Mouse (Mus musculus): ENCODE results near the gene Creb5.

DNA sequence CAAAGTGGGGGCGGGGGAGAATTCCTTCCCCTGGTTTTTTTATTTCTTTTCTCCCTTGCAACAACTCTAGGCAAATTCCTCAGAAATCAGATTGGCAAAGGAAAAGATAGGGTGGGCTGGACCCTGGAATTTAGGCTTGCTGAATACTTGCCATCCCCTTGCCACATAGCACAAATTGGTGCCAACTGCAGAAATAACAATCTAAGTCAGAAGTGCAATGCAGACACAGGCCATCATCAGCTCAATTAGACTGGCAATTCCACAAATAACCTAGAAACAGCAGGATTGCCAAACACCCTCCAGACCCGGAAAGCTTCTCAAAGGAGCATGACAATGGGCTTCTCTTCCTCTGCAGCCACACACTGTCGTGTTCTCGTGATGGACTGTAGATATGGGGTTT lies 15.4 kb upstream of the Creb5 start:
- TF ChIP-seq CTCF (IDR thresholded peaks at IDR 0.05; ENCODE audit: insufficient read depth, low read length), result no peak
- no peak for TF ChIP-seq POLR2A (IDR thresholded peaks at IDR 0.05; ENCODE audit: borderline replicate concordance, extremely low read depth, low read depth, low read length)

Data from lung, adult 2 months (tissue).